Mouse (Mus musculus) embryonic facial prominence, embryonic 15.5 days (tissue): Measurements from ENCODE around the gene Atxn2l. TPM values are rescaled to one million over a fixed set of nuclear protein-coding genes. Genes with fewer than 3 reads are reported as not detected.

Source experiments
- ATAC-seq: fragments of 200-750 bp; cut with Nextera tagmentation; 2 replicates; pipeline ENCODE4 v1.8.0; 2017; ENCODE audit warnings: low read depth, moderate TSS enrichment; ENCODE audit not compliant: insufficient number of reproducible peaks, low FRiP score, low TSS enrichment
- H3K27ac ChIP-seq: fragments of 300-500 bp; sonication (generic); replicated peaks from 2 replicates; pipeline ENCODE4 v1.5.1; 2015; ENCODE audit warnings: mild to moderate bottlenecking, inconsistent platforms
- H3K27me3 ChIP-seq: fragments of 300-500 bp; sonication (generic); 2 replicates; pipeline ENCODE4 v1.6.1; 2015; ENCODE audit warnings: inconsistent platforms
- H3K36me3 ChIP-seq: fragments of 300-500 bp; sonication (generic); 2 replicates; pipeline ENCODE4 v1.6.1; 2015; ENCODE audit warnings: mild to moderate bottlenecking, inconsistent platforms
- H3K4me1 ChIP-seq: fragments of 300-500 bp; sonication (generic); 2 replicates; pipeline ENCODE4 v1.6.1; 2015; ENCODE audit warnings: inconsistent platforms
- H3K4me2 ChIP-seq: fragments of 300-500 bp; sonication (generic); replicated peaks from 2 replicates; pipeline ENCODE4 v1.6.1; 2015; ENCODE audit warnings: mild to moderate bottlenecking, inconsistent platforms
- H3K4me3 ChIP-seq: fragments of 300-500 bp; sonication (generic); replicated peaks from 2 replicates; pipeline ENCODE4 v1.5.1; 2015; ENCODE audit warnings: mild to moderate bottlenecking, inconsistent platforms
- H3K9ac ChIP-seq: fragments of 300-500 bp; sonication (generic); 2 replicates; pipeline ENCODE4 v1.6.1; 2015; ENCODE audit warnings: inconsistent platforms
- H3K9me3 ChIP-seq: fragments of 300-500 bp; sonication (generic); replicated peaks from 2 replicates; pipeline ENCODE4 v1.6.1; 2016; ENCODE audit warnings: inconsistent platforms
- WGBS: fragments of 180-500 bp; shearing (Covaris S2); methylation state at CpG from one replicate; pipeline ENCODE4 v1.1.7; 2015; 5-methylcytosine and 5-hydroxymethylcytosine counted together
- polyA plus RNA-seq: library from polyadenylated mRNA; unstranded; fragments of >200 nt; fragmentation: Nextera tagmentation; extraction: Ambion mirVana; gene quantifications from 2 replicates; pipeline ENCODE4 v1.2.1, GENCODE M21; 2015

Atxn2l gene
- polyA plus RNA-seq, 1 experiment from 2014 or later, result 58.0 TPM

DNA sequence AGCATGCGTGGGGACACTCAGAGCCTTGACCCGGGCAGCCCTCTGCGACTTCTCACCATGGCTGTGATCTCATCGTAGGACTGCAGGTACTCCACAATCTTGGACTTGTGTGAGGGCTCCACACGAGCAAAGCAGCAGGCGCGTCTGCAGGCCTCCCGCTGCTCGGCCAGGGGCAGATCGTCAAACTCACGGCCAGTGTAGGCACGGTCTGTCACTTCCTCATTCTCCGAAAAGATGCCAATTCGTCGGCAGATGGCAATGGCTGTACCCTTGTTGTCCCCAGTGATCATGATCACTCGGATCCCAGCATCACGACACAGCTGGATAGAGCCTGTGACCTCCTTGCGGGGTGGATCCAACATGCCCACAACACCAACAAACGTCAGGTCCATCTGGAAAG is 54.8 kb downstream of the Atxn2l start:
- Histone ChIP-seq H3K36me3 (peaks cover 49% of the 10 kb centered on the region), H3K27ac (no peak overlapping the region)
- 90% methylated on average over 19 of the region's 19 CpGs for WGBS

DNA sequence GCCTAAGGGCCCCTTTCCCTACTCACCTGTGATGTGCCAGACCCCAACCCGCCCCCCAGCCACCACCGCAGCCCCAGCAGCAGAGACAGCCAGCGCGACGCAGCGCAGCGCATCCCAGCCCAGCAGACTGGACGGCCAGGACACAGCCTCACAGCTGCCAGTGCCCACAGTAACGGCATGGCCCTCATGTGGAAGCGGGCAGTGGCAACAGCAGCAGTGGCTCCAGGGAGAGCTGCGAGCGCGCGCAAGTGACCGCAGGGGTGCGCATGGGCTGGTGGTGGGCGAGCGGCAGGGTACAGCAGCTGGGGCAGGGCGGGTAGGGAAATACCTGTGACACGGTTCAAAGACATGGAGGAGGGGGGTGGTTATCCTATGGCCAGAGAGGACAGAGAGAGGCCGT is 57.0 kb downstream of the Atxn2l start:
- H3K36me3 ChIP-seq, result peaks cover 60% of the 10 kb centered on the region
- no peak overlapping the region for H3K9ac ChIP-seq
- H3K4me2 ChIP-seq, result no peak overlapping the region
- H3K27me3 ChIP-seq, result no peaks in the 10 kb centered on the region
- no peak overlapping the region for H3K4me3 ChIP-seq
- ATAC-seq, result no peak
- 91% methylated on average over 21 of the region's 21 CpGs for WGBS
- H3K4me1 ChIP-seq, result no peaks in the 10 kb centered on the region
- H3K9me3 ChIP-seq, result no peaks in the 10 kb centered on the region
- H3K27ac ChIP-seq, result no peak overlapping the region

More for the DNA sequence above, 54.8 kb downstream of the Atxn2l start:
- no peaks in the 10 kb centered on the region for H3K9me3 ChIP-seq
- no peak for ATAC-seq
- H3K4me2 ChIP-seq, result no peak overlapping the region
- no peaks in the 10 kb centered on the region for H3K4me1 ChIP-seq
- H3K27me3 ChIP-seq, result no peaks in the 10 kb centered on the region
- no peak overlapping the region for H3K4me3 ChIP-seq
- H3K9ac ChIP-seq, result no peak overlapping the region

DNA sequence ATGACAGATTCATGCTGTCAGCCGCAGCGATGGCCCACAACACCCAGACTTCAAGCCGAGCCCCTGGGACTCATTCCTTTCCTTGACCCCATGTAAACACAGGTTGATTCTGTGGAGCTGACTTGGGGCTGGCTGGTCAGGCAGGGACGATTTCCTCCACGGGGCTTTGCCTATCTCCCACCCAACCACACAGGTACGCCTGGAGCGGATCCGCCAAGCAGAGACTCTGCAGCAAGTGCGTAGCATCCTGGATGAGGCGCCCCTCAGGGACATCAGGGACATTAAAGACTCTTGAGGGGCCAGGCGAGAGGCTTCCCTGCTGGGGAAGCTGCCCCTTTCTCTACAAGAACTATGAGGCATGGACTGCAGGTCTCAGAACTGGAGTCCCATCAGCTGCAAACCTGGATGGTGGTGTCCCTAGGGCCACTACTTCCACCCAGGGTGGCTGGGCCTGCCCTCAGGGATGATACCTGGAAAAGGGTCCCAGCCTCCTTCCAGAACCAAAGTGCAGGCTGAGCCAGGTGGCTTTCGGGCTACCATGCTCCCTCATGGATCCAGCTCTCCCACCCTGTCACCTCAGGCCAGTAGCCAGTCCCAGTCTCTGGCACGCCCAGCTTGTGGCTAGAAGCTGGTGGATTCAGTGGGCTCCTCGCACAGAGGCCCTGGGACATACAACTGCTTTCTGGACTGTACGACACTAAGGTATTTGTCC is 58.0 kb downstream of the Atxn2l start:
- no peaks in the 10 kb centered on the region for H3K4me1 ChIP-seq
- no peak overlapping the region for H3K4me3 ChIP-seq
- H3K9ac ChIP-seq, result no peak overlapping the region
- H3K27me3 ChIP-seq, result no peaks in the 10 kb centered on the region
- peaks cover 62% of the 10 kb centered on the region for H3K36me3 ChIP-seq
- H3K4me2 ChIP-seq, result no peak overlapping the region
- no peak overlapping the region for H3K27ac ChIP-seq
- H3K9me3 ChIP-seq, result no peaks in the 10 kb centered on the region
- ATAC-seq, result no peak
- 94% methylated on average over 15 of the region's 15 CpGs for WGBS

DNA sequence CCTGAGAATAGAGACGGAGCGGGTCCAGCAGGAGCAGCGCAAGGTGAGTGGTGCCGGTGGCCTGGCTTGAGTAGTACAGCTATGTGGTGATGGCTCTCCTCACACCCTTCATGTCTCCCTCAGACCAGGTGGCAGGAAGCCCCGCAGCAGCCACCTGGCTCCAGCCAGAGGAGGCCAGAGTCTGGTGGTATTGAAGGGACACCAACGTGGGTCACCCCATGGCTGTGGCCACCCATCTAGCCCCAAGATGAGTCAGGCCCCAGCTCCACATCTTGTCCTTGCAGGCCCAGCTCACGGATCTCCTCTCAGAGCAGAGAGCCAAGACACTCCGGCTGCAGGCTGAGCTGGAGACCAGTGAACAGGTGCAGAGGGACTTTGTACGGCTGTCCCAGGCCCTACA is 58.7 kb downstream of the Atxn2l start:
- no peak overlapping the region for H3K9ac ChIP-seq
- no peak overlapping the region for H3K27ac ChIP-seq
- peaks cover 63% of the 10 kb centered on the region for H3K36me3 ChIP-seq
- 91% methylated on average over 9 of the region's 9 CpGs for WGBS
- H3K4me2 ChIP-seq, result no peak overlapping the region
- H3K27me3 ChIP-seq, result no peaks in the 10 kb centered on the region
- H3K4me3 ChIP-seq, result no peak overlapping the region
- no peaks in the 10 kb centered on the region for H3K4me1 ChIP-seq
- no peaks in the 10 kb centered on the region for H3K9me3 ChIP-seq
- ATAC-seq, result no peak

DNA sequence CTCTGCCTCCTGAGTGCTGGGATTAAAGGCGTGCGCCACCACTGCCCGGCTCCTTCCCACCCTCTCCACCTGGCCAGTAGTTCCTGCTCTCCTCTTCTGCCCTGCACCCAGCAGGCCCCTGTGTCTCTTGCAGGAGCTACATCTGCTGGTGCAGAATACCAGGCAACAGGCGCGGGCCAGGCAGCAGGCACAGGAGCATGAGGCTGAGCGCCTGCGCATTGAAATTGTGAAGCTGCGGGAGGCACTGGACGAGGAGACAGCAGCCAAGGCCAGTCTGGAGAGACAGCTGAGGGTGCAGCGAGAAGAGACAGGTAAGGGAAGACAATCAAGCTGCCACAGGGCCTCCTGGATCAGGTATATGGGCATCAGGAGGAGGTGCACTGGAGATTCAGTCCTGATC is 59.2 kb downstream of the Atxn2l start:
- ATAC-seq, result no peak
- H3K4me3 ChIP-seq, result no peak overlapping the region
- peaks cover 60% of the 10 kb centered on the region for H3K36me3 ChIP-seq
- no peaks in the 10 kb centered on the region for H3K4me1 ChIP-seq
- WGBS, result 92% methylated on average over 10 of the region's 10 CpGs
- H3K9me3 ChIP-seq, result no peaks in the 10 kb centered on the region
- no peak overlapping the region for H3K27ac ChIP-seq
- no peak overlapping the region for H3K9ac ChIP-seq
- H3K27me3 ChIP-seq, result no peaks in the 10 kb centered on the region
- H3K4me2 ChIP-seq, result no peak overlapping the region

Other genes with a start within 250 kb of the Atxn2l start
- gene Sbk1, start 230.8 kb downstream of the Atxn2l start, polyA plus RNA-seq, result 36.0 and 40.1 TPM in 2 replicates
- gene Lat, start 133.9 kb downstream of the Atxn2l start, polyA plus RNA-seq, result 3.7 and 4.3 TPM in 2 replicates
- 59.7 and 62.0 TPM in 2 replicates for gene Spns1, start 126.0 kb downstream of the Atxn2l start, polyA plus RNA-seq
- 2.2 and 3.2 TPM in 2 replicates for gene Nfatc2ip, start 106.7 kb downstream of the Atxn2l start, polyA plus RNA-seq
- 0.07 TPM in 1 of 2 replicates, not detected in the other for gene Cd19, start 88.5 kb downstream of the Atxn2l start, polyA plus RNA-seq
- 36.2 and 38.1 TPM in 2 replicates for gene Rabep2, start 74.7 kb downstream of the Atxn2l start, polyA plus RNA-seq
- gene Atp2a1, start 40.3 kb downstream of the Atxn2l start, polyA plus RNA-seq, result 103 and 140 TPM in 2 replicates
- 54.2 and 60.4 TPM in 2 replicates for gene Sh2b1, start 28.0 kb downstream of the Atxn2l start, polyA plus RNA-seq
- 129 and 130 TPM in 2 replicates for gene Tufm, start 16.1 kb downstream of the Atxn2l start, polyA plus RNA-seq
- 176 and 188 TPM in 2 replicates for gene Eif3c, start 63.0 kb upstream of the Atxn2l start, polyA plus RNA-seq
- gene Apobr, start 81.5 kb upstream of the Atxn2l start, polyA plus RNA-seq, result 1.4 and 1.5 TPM in 2 replicates
- 33.7 and 38.4 TPM in 2 replicates for gene Cln3, start 82.4 kb upstream of the Atxn2l start, polyA plus RNA-seq
- not detected in 2 replicates for gene Il27, start 91.5 kb upstream of the Atxn2l start, polyA plus RNA-seq
- 38.5 and 40.4 TPM in 2 replicates for gene Nupr1, start 127.4 kb upstream of the Atxn2l start, polyA plus RNA-seq
- 43.4 and 49.5 TPM in 2 replicates for gene Sgf29, start 145.9 kb upstream of the Atxn2l start, polyA plus RNA-seq
- 10.0 and 12.2 TPM in 2 replicates for gene Sult1a1, start 173.0 kb upstream of the Atxn2l start, polyA plus RNA-seq
- 121 TPM in 2 replicates for gene Bola2, start 192.0 kb upstream of the Atxn2l start, polyA plus RNA-seq
- 9.8 and 12.5 TPM in 2 replicates for gene Slx1b, start 192.3 kb upstream of the Atxn2l start, polyA plus RNA-seq
- 43.8 and 44.7 TPM in 2 replicates for gene Coro1a, start 204.3 kb upstream of the Atxn2l start, polyA plus RNA-seq